Mouse (Mus musculus): ENCODE measurements around the gene Ccnj. TPM values are rescaled to one million over a fixed set of nuclear protein-coding genes. Genes with fewer than 3 reads are reported as not detected.

The Ccnj gene
- polyA plus RNA-seq, 1 experiment from 2014 or later = 5.4 TPM

- 43% methylated on average over 14 of the region's 14 CpGs for WGBS
- no peak overlapping the region for H3K27ac ChIP-seq (replicated peaks in 1 of 2; ENCODE audit: control insufficient read depth in 1 of 2, insufficient read depth in 1 of 2, low read depth in 2 of 2, low read length in 2 of 2)
- no peak overlapping the region for H3K4me3 ChIP-seq (ENCODE audit: control insufficient read depth in 1 of 2, insufficient read depth in 1 of 2, low read depth in 1 of 2, low read length in 2 of 2)
- no peak for ATAC-seq (ENCODE audit: insufficient number of reproducible peaks, insufficient read depth, low FRiP score, low read depth)
- H3K36me3 ChIP-seq (ENCODE audit: control insufficient read depth, insufficient read depth, low read length) = no peaks in the 10 kb centered on the region
- peaks cover 3 to 12% of the 10 kb centered on the region in 2 experiments; a peak in 3 of 4 replicates for H3K4me1 ChIP-seq (ENCODE audit: control insufficient read depth in 2 of 2, insufficient read depth in 2 of 2, low read length in 2 of 2)
- H3K27me3 ChIP-seq (ENCODE audit: control insufficient read depth, insufficient read depth, low read length) = no peaks in the 10 kb centered on the region
- H3K9me3 ChIP-seq (ENCODE audit: control insufficient read depth, low read length) = no peaks in the 10 kb centered on the region
- H3K9ac ChIP-seq (ENCODE audit: low read length) = no peak overlapping the region
- H3K4me2 ChIP-seq (ENCODE audit: low read length) = peak overlapping the region; percentile 45
Observed at GRCm38 (mm10) chr19:40813385-40813784, 17.7 kb upstream of the Ccnj start.

- no peak overlapping the region for H3K4me2 ChIP-seq (ENCODE audit: low read length)
- 66% methylated on average over 7 of the region's 7 CpGs for WGBS
Observed at GRCm38 (mm10) chr19:40815645-40816183, 15.4 kb upstream of the Ccnj start.

GRCm38 (mm10) chr19:40817901-40818532, 13.1 kb upstream of the Ccnj start:
- no peak for ATAC-seq (ENCODE audit: insufficient number of reproducible peaks, insufficient read depth, low FRiP score, low read depth)
- H3K4me3 ChIP-seq (ENCODE audit: control insufficient read depth in 1 of 2, insufficient read depth in 1 of 2, low read depth in 1 of 2, low read length in 2 of 2) = no peak overlapping the region
- 64% methylated on average over 6 of the region's 6 CpGs for WGBS
- no peak overlapping the region for H3K27ac ChIP-seq (replicated peaks in 1 of 2; ENCODE audit: control insufficient read depth in 1 of 2, insufficient read depth in 1 of 2, low read depth in 2 of 2, low read length in 2 of 2)
- no peaks in the 10 kb centered on the region for H3K36me3 ChIP-seq (ENCODE audit: control insufficient read depth, insufficient read depth, low read length)
- H3K27me3 ChIP-seq (ENCODE audit: control insufficient read depth, insufficient read depth, low read length) = no peaks in the 10 kb centered on the region
- H3K9me3 ChIP-seq (ENCODE audit: control insufficient read depth, low read length) = no peaks in the 10 kb centered on the region
- peaks cover 3% of the 10 kb centered on the region in 2 experiments; a peak in 3 of 4 replicates for H3K4me1 ChIP-seq (ENCODE audit: control insufficient read depth in 2 of 2, insufficient read depth in 2 of 2, low read length in 2 of 2)
- H3K4me2 ChIP-seq (ENCODE audit: low read length) = no peak overlapping the region
- H3K9ac ChIP-seq (ENCODE audit: low read length) = no peak overlapping the region

More at GRCm38 (mm10) chr19:40815645-40816183, 15.4 kb upstream of the Ccnj start:
- Histone ChIP-seq H3K36me3 (ENCODE audit: control insufficient read depth, insufficient read depth, low read length) (no peaks in the 10 kb centered on the region), H3K9ac (ENCODE audit: low read length) (no peak overlapping the region), H3K27me3 (ENCODE audit: control insufficient read depth, insufficient read depth, low read length) (no peaks in the 10 kb centered on the region), H3K9me3 (ENCODE audit: control insufficient read depth, low read length) (no peaks in the 10 kb centered on the region), H3K4me3 (ENCODE audit: control insufficient read depth in 1 of 2, insufficient read depth in 1 of 2, low read depth in 1 of 2, low read length in 2 of 2) (no peak overlapping the region), H3K27ac (replicated peaks in 1 of 2; ENCODE audit: control insufficient read depth in 1 of 2, insufficient read depth in 1 of 2, low read depth in 2 of 2, low read length in 2 of 2) (no peak overlapping the region), H3K4me1 (ENCODE audit: control insufficient read depth in 2 of 2, insufficient read depth in 2 of 2, low read length in 2 of 2) (peaks cover 3 to 12% of the 10 kb centered on the region in 2 experiments; a peak in 3 of 4 replicates)
- no peak for ATAC-seq (ENCODE audit: insufficient number of reproducible peaks, insufficient read depth, low FRiP score, low read depth)

- Histone ChIP-seq H3K9me3 (ENCODE audit: control insufficient read depth, low read length) (no peaks in the 10 kb centered on the region), H3K27ac (replicated peaks in 1 of 2; ENCODE audit: control insufficient read depth in 1 of 2, insufficient read depth in 1 of 2, low read depth in 2 of 2, low read length in 2 of 2) (no peak overlapping the region), H3K9ac (ENCODE audit: low read length) (no peak overlapping the region), H3K4me2 (ENCODE audit: low read length) (no peak overlapping the region), H3K36me3 (ENCODE audit: control insufficient read depth, insufficient read depth, low read length) (no peaks in the 10 kb centered on the region), H3K27me3 (ENCODE audit: control insufficient read depth, insufficient read depth, low read length) (no peaks in the 10 kb centered on the region), H3K4me3 (ENCODE audit: control insufficient read depth in 1 of 2, insufficient read depth in 1 of 2, low read depth in 1 of 2, low read length in 2 of 2) (no peak overlapping the region), H3K4me1 (ENCODE audit: control insufficient read depth in 2 of 2, insufficient read depth in 2 of 2, low read length in 2 of 2) (no peaks in the 10 kb centered on the region)
- ATAC-seq (ENCODE audit: insufficient number of reproducible peaks, insufficient read depth, low FRiP score, low read depth) = no peak
- WGBS = 57% methylated on average over 7 of the region's 7 CpGs
Observed at GRCm38 (mm10) chr19:40818764-40819163, 12.3 kb upstream of the Ccnj start.

GRCm38 (mm10) chr19:40821306-40821825, 9.7 kb upstream of the Ccnj start:
- Histone ChIP-seq H3K27me3 (ENCODE audit: control insufficient read depth, insufficient read depth, low read length) (no peaks in the 10 kb centered on the region), H3K9me3 (ENCODE audit: control insufficient read depth, low read length) (no peaks in the 10 kb centered on the region), H3K4me2 (ENCODE audit: low read length) (no peak overlapping the region), H3K4me1 (ENCODE audit: control insufficient read depth in 2 of 2, insufficient read depth in 2 of 2, low read length in 2 of 2) (no peaks in the 10 kb centered on the region), H3K4me3 (ENCODE audit: control insufficient read depth in 1 of 2, insufficient read depth in 1 of 2, low read depth in 1 of 2, low read length in 2 of 2) (no peak overlapping the region), H3K36me3 (ENCODE audit: control insufficient read depth, insufficient read depth, low read length) (no peaks in the 10 kb centered on the region), H3K9ac (ENCODE audit: low read length) (no peak overlapping the region), H3K27ac (replicated peaks in 1 of 2; ENCODE audit: control insufficient read depth in 1 of 2, insufficient read depth in 1 of 2, low read depth in 2 of 2, low read length in 2 of 2) (no peak overlapping the region)
- no peak for ATAC-seq (ENCODE audit: insufficient number of reproducible peaks, insufficient read depth, low FRiP score, low read depth)
- 77% methylated on average over 4 of the region's 4 CpGs for WGBS

GRCm38 (mm10) chr19:40825636-40826035, 5.4 kb upstream of the Ccnj start:
- H3K36me3 ChIP-seq (ENCODE audit: control insufficient read depth, insufficient read depth, low read length) = no peaks in the 10 kb centered on the region
- 71% methylated on average over 5 of the region's 5 CpGs for WGBS
- ATAC-seq (ENCODE audit: insufficient number of reproducible peaks, insufficient read depth, low FRiP score, low read depth) = no peak

GRCm38 (mm10) chr19:40826735-40827134, 4.3 kb upstream of the Ccnj start:
- H3K4me1 ChIP-seq (ENCODE audit: control insufficient read depth in 2 of 2, insufficient read depth in 2 of 2, low read length in 2 of 2) = peaks cover 4 to 9% of the 10 kb centered on the region in 2 experiments; a peak in 3 of 4 replicates
- WGBS = 28% methylated on average over 7 of the region's 7 CpGs
- no peak overlapping the region for H3K4me3 ChIP-seq (ENCODE audit: control insufficient read depth in 1 of 2, insufficient read depth in 1 of 2, low read depth in 1 of 2, low read length in 2 of 2)
- no peak overlapping the region for H3K9ac ChIP-seq (ENCODE audit: low read length)
- no peak overlapping the region for H3K4me2 ChIP-seq (ENCODE audit: low read length)
- no peaks in the 10 kb centered on the region for H3K27me3 ChIP-seq (ENCODE audit: control insufficient read depth, insufficient read depth, low read length)
- no peak overlapping the region for H3K27ac ChIP-seq (replicated peaks in 1 of 2; ENCODE audit: control insufficient read depth in 1 of 2, insufficient read depth in 1 of 2, low read depth in 2 of 2, low read length in 2 of 2)
- no peaks in the 10 kb centered on the region for H3K36me3 ChIP-seq (ENCODE audit: control insufficient read depth, insufficient read depth, low read length)
- no peaks in the 10 kb centered on the region for H3K9me3 ChIP-seq (ENCODE audit: control insufficient read depth, low read length)
- no peak for ATAC-seq (ENCODE audit: insufficient number of reproducible peaks, insufficient read depth, low FRiP score, low read depth)

More at GRCm38 (mm10) chr19:40825636-40826035, 5.4 kb upstream of the Ccnj start:
- Histone ChIP-seq H3K9me3 (ENCODE audit: control insufficient read depth, low read length) (no peaks in the 10 kb centered on the region), H3K27me3 (ENCODE audit: control insufficient read depth, insufficient read depth, low read length) (no peaks in the 10 kb centered on the region), H3K4me1 (ENCODE audit: control insufficient read depth in 2 of 2, insufficient read depth in 2 of 2, low read length in 2 of 2) (peaks cover 4 to 9% of the 10 kb centered on the region in 2 experiments; a peak in 3 of 4 replicates), H3K4me3 (ENCODE audit: control insufficient read depth in 1 of 2, insufficient read depth in 1 of 2, low read depth in 1 of 2, low read length in 2 of 2) (no peak overlapping the region), H3K27ac (replicated peaks in 1 of 2; ENCODE audit: control insufficient read depth in 1 of 2, insufficient read depth in 1 of 2, low read depth in 2 of 2, low read length in 2 of 2) (no peak overlapping the region), H3K4me2 (ENCODE audit: low read length) (no peak overlapping the region), H3K9ac (ENCODE audit: low read length) (no peak overlapping the region)
